Mouse (Mus musculus): ENCODE results near the gene Rhbdd2. TPM values are rescaled to one million over a fixed set of nuclear protein-coding genes. Genes with fewer than 3 reads are reported as not detected.

The Rhbdd2 gene
- polyA plus RNA-seq, 1 experiment from 2014 or later = 44.9 TPM

DNA sequence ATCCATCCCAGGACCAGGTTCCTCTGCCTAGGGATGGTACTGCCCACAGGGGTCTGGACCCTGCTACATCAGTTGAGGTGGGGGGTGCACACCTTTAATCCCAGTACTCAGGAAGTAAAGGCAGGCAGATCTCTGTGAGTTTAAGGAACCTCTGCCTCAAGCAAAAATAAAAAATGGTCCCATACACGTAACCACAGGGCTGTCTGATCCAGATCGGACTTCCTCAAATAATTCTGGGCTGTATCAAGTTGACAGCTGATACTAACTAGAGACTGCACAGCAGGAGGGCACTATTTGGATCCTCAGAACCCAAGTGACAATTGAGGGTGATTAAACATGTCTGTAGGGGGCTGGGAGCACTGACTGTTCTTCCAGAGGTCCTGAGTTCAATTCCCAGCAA lies 44.8 kb downstream of the Rhbdd2 start:
- H3K9me3 ChIP-seq (replicated peaks; ENCODE audit: control insufficient read depth, low read length) = no peaks in the 10 kb centered on the region
- no peak overlapping the region for H3K9ac ChIP-seq (ENCODE audit: low read depth, low read length)
- no peaks in the 10 kb centered on the region for H3K4me1 ChIP-seq (ENCODE audit: control insufficient read depth, insufficient read depth, low read length)
- H3K4me3 ChIP-seq (ENCODE audit: low read depth, low read length) = no peak overlapping the region
- no peaks in the 10 kb centered on the region for H3K36me3 ChIP-seq (ENCODE audit: control insufficient read depth, insufficient read depth, low read length)
- 63% methylated on average over 2 of the region's 2 CpGs for WGBS (ENCODE audit: insufficient replicate concordance)
- no peaks in the 10 kb centered on the region for H3K27me3 ChIP-seq (ENCODE audit: control insufficient read depth, insufficient read depth, low read length)
- H3K27ac ChIP-seq (ENCODE audit: low read depth, low read length) = no peak overlapping the region
- no peak overlapping the region for H3K4me2 ChIP-seq
- no peak for ATAC-seq (replicated peaks; ENCODE audit: insufficient number of reproducible peaks, low FRiP score, low TSS enrichment)

DNA sequence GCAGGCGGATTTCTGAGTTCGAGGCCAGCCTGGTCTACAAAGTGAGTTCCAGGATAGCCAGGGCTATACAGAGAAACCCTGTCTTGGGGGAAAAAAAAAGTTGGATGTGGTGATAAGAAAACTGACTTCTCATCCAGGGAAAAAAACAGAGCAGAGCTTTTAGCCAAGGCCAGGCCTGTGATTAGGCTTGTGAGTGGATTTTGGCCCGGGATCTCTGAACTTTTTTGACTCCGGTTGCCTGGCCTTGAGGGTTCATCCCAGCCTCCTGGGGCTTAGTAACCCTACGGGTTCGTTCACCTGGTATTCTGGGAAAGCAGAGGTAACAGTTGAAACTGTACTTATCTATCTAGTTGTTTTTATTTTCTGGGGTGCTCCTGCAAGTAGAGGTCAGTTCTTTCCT lies 46.1 kb downstream of the Rhbdd2 start:
- ATAC-seq (replicated peaks; ENCODE audit: insufficient number of reproducible peaks, low FRiP score, low TSS enrichment) = no peak
- no peak overlapping the region for H3K27ac ChIP-seq (ENCODE audit: low read depth, low read length)
- H3K27me3 ChIP-seq (ENCODE audit: control insufficient read depth, insufficient read depth, low read length) = no peaks in the 10 kb centered on the region
- no peaks in the 10 kb centered on the region for H3K4me1 ChIP-seq (ENCODE audit: control insufficient read depth, insufficient read depth, low read length)
- no peak overlapping the region for H3K9ac ChIP-seq (ENCODE audit: low read depth, low read length)
- 86% methylated on average over 6 of the region's 6 CpGs for WGBS (ENCODE audit: insufficient replicate concordance)
- no peak overlapping the region for H3K4me2 ChIP-seq
- H3K36me3 ChIP-seq (ENCODE audit: control insufficient read depth, insufficient read depth, low read length) = no peaks in the 10 kb centered on the region
- H3K9me3 ChIP-seq (replicated peaks; ENCODE audit: control insufficient read depth, low read length) = no peaks in the 10 kb centered on the region
- no peak overlapping the region for H3K4me3 ChIP-seq (ENCODE audit: low read depth, low read length)

DNA sequence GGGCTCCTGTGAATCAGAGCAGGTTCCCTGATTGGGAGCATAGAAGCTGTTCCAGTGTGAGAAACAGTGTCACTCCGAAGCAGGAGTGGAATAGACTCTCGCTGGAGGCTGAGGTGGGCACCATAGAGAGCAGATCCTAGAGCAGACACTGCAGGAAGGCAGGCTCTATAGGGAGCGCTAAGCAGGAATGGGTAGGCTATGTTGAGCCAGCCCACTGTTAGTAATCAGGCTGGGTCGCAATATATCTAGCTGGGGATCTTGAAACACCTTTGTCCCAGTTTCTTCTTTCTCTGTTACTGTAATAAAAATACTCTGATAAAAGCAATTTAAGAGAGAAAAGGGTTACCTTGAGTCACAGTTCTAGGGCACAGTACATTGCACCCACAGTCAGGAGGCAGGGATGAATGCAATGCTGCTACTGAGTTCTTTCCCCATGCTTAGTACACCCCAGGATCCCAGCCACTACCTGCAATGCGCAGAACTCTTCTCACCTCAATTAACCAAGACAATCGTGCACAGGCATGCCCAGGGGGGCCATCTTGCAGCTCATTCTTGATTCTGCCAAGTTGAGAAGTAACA lies 48.6 kb downstream of the Rhbdd2 start:
- WGBS (ENCODE audit: insufficient replicate concordance) = 74% methylated on average over 6 of the region's 6 CpGs
- Histone ChIP-seq H3K4me2 (no peak overlapping the region), H3K4me1 (ENCODE audit: control insufficient read depth, insufficient read depth, low read length) (no peaks in the 10 kb centered on the region), H3K27me3 (ENCODE audit: control insufficient read depth, insufficient read depth, low read length) (no peaks in the 10 kb centered on the region), H3K9me3 (replicated peaks; ENCODE audit: control insufficient read depth, low read length) (no peaks in the 10 kb centered on the region), H3K4me3 (ENCODE audit: low read depth, low read length) (no peak overlapping the region), H3K9ac (ENCODE audit: low read depth, low read length) (no peak overlapping the region), H3K27ac (ENCODE audit: low read depth, low read length) (no peak overlapping the region), H3K36me3 (ENCODE audit: control insufficient read depth, insufficient read depth, low read length) (no peaks in the 10 kb centered on the region)
- ATAC-seq (replicated peaks; ENCODE audit: insufficient number of reproducible peaks, low FRiP score, low TSS enrichment) = no peak

DNA sequence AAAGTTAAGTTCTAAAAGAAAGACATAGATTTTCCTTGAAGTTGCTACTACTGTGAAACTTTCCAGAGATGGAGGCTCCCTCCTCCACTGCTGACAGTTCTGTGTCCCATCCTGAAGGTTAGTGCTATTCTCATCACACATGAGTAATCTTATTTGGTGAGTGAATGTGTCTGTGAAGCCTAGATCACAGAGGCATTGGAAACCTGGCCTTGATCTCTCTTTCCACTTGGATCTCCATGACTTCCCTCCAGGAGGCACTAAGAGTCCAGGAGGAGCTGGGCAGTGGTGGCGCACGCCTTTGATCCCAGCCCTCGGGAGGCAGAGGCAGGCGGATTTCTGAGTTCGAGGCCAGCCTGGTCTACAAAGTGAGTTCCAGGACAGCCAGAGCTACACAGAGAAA lies 49.6 kb downstream of the Rhbdd2 start:
- Histone ChIP-seq H3K27me3 (ENCODE audit: control insufficient read depth, insufficient read depth, low read length) (no peaks in the 10 kb centered on the region), H3K9ac (ENCODE audit: low read depth, low read length) (no peak overlapping the region), H3K36me3 (ENCODE audit: control insufficient read depth, insufficient read depth, low read length) (no peaks in the 10 kb centered on the region), H3K9me3 (replicated peaks; ENCODE audit: control insufficient read depth, low read length) (no peaks in the 10 kb centered on the region), H3K4me2 (no peak overlapping the region), H3K27ac (ENCODE audit: low read depth, low read length) (no peak overlapping the region), H3K4me1 (ENCODE audit: control insufficient read depth, insufficient read depth, low read length) (no peaks in the 10 kb centered on the region), H3K4me3 (ENCODE audit: low read depth, low read length) (no peak overlapping the region)
- WGBS (ENCODE audit: insufficient replicate concordance) = 86% methylated on average over 5 of the region's 5 CpGs
- no peak for ATAC-seq (replicated peaks; ENCODE audit: insufficient number of reproducible peaks, low FRiP score, low TSS enrichment)

DNA sequence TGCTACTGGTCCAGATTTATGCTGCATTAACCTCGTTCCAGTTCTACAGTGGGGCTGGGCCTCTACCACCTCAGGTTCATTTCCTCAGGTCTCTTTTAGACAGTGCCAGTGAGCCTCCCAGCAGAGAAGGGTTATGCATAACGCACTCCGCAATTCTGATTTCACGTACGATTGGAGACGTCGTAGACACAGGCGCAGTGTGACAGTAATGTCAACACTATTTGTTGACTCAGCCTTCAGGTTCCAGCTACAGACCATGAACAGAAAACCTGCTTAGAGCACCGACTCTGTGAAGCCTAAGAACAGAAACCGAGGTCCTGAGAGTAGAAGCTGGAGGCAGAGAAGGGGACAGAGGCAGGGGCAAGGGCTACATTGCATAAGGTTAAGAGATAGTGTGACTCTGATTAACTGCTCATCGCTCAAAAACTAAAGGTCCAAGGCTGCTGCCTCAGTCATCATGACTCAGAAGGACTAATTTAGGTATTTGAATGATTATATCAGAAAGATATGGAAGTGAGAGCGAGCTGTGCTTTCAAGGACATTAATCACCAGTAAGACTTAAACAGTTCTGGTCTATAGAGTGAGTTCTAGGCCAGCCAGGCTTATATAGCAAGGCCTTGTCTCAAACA lies 50.6 kb downstream of the Rhbdd2 start:
- no peak for ATAC-seq (replicated peaks; ENCODE audit: insufficient number of reproducible peaks, low FRiP score, low TSS enrichment)
- Histone ChIP-seq H3K4me3 (ENCODE audit: low read depth, low read length) (no peak overlapping the region), H3K9ac (ENCODE audit: low read depth, low read length) (no peak overlapping the region), H3K9me3 (replicated peaks; ENCODE audit: control insufficient read depth, low read length) (no peaks in the 10 kb centered on the region), H3K4me1 (ENCODE audit: control insufficient read depth, insufficient read depth, low read length) (peaks cover 3% of the 10 kb centered on the region; the same call in 1 of the 2 replicates), H3K36me3 (ENCODE audit: control insufficient read depth, insufficient read depth, low read length) (no peaks in the 10 kb centered on the region), H3K4me2 (no peak overlapping the region), H3K27ac (ENCODE audit: low read depth, low read length) (no peak overlapping the region), H3K27me3 (ENCODE audit: control insufficient read depth, insufficient read depth, low read length) (no peaks in the 10 kb centered on the region)
- 70% methylated on average over 12 of the region's 12 CpGs for WGBS (ENCODE audit: insufficient replicate concordance)

DNA sequence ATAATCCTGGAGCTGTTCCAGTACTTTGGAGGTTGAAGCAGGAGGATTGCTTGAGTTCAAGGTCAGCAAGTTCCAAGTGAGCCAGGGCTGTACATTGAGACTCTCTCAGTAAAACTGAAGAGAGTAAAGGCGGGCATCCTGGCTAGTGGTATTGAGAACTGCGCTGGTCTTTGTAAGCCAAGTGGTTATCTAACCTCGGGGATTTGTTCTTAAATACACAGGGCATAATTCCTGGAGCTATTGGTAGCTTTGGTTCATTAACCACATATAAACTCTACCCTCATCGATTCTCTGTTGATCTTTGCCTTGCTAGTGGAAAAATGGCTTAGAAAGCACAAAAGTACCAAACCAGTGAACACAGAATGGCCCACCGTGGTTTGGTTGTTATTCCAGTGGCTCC lies 58.0 kb downstream of the Rhbdd2 start:
- peaks cover 15% of the 10 kb centered on the region for H3K4me1 ChIP-seq (ENCODE audit: control insufficient read depth, insufficient read depth, low read length)
- peak overlapping the region; percentile 85; the same call in 1 of the 2 replicates for H3K4me3 ChIP-seq (ENCODE audit: low read depth, low read length)
- WGBS (ENCODE audit: insufficient replicate concordance) = 85% methylated on average over 5 of the region's 5 CpGs
- H3K27ac ChIP-seq (ENCODE audit: low read depth, low read length) = no peak overlapping the region
- no peaks in the 10 kb centered on the region for H3K9me3 ChIP-seq (replicated peaks; ENCODE audit: control insufficient read depth, low read length)
- peak overlapping the region; percentile 87; the same call in 1 of the 2 replicates for H3K9ac ChIP-seq (ENCODE audit: low read depth, low read length)
- H3K4me2 ChIP-seq = peak overlapping the region; percentile 97
- H3K27me3 ChIP-seq (ENCODE audit: control insufficient read depth, insufficient read depth, low read length) = no peaks in the 10 kb centered on the region
- no peak for ATAC-seq (replicated peaks; ENCODE audit: insufficient number of reproducible peaks, low FRiP score, low TSS enrichment)
- H3K36me3 ChIP-seq (ENCODE audit: control insufficient read depth, insufficient read depth, low read length) = no peaks in the 10 kb centered on the region

DNA sequence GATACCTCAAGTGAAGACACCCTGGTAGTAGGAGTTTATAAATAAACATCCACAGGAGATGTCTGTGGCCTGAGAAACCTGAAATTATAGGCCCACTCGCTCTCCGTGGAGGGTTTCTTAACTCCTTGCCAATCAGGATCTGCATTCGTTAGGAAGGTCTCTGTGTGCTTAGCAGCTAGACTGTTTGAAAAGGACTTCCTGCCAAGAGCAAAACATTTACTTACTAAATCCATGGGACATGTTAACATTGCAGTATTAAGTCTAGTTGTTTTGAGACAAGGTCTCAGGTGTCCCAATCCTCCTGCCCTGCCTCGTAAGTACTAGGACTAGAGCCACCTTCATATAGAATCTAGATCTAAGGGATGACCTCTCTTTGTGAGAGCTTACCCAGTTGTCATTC lies 58.8 kb downstream of the Rhbdd2 start:
- WGBS (ENCODE audit: insufficient replicate concordance) = 79% methylated on average over 4 of the region's 4 CpGs
- Histone ChIP-seq H3K4me2 (no peak overlapping the region), H3K36me3 (ENCODE audit: control insufficient read depth, insufficient read depth, low read length) (no peaks in the 10 kb centered on the region)

DNA sequence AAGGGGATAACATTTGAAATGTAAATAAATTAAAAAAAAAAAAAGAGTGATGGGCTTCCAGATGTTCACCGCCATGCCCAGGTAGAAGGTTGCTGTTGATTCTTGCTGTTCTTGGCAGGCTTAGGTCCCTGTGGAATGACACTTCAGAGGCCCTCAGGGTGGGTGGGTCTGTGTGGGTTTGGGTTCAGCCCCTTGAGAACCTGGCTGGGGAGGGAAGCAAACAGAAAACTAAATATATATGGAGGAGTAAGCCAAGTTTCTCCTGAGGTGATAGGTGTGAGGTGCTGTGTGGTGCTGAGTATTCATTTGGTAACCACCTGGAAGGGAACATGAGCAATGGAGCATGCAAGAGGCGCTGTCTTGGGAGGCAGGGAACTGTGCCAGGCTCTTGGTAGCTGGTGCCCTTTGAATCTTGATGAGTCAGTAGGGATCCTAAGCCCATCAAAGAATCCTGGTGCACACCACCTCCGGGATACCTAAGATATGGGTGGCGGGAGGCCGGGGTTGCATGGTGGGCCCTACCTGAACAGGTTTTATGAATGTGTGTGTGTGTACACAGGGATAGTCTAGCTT lies 60.9 kb downstream of the Rhbdd2 start:
- Histone ChIP-seq H3K9ac (ENCODE audit: low read depth, low read length) (no peak overlapping the region), H3K9me3 (replicated peaks; ENCODE audit: control insufficient read depth, low read length) (no peaks in the 10 kb centered on the region), H3K27me3 (ENCODE audit: control insufficient read depth, insufficient read depth, low read length) (no peaks in the 10 kb centered on the region), H3K4me1 (ENCODE audit: control insufficient read depth, insufficient read depth, low read length) (peaks cover 12% of the 10 kb centered on the region), H3K4me2 (no peak overlapping the region), H3K27ac (ENCODE audit: low read depth, low read length) (no peak overlapping the region), H3K36me3 (ENCODE audit: control insufficient read depth, insufficient read depth, low read length) (no peaks in the 10 kb centered on the region), H3K4me3 (ENCODE audit: low read depth, low read length) (no peak overlapping the region)
- no peak for ATAC-seq (replicated peaks; ENCODE audit: insufficient number of reproducible peaks, low FRiP score, low TSS enrichment)
- 93% methylated on average over 5 of the region's 5 CpGs for WGBS (ENCODE audit: insufficient replicate concordance)

More for the DNA sequence above, 58.8 kb downstream of the Rhbdd2 start:
- H3K27me3 ChIP-seq (ENCODE audit: control insufficient read depth, insufficient read depth, low read length) = no peaks in the 10 kb centered on the region
- peaks cover 15% of the 10 kb centered on the region for H3K4me1 ChIP-seq (ENCODE audit: control insufficient read depth, insufficient read depth, low read length)
- no peak overlapping the region for H3K9ac ChIP-seq (ENCODE audit: low read depth, low read length)
- ATAC-seq (replicated peaks; ENCODE audit: insufficient number of reproducible peaks, low FRiP score, low TSS enrichment) = no peak
- H3K4me3 ChIP-seq (ENCODE audit: low read depth, low read length) = no peak overlapping the region
- H3K9me3 ChIP-seq (replicated peaks; ENCODE audit: control insufficient read depth, low read length) = no peaks in the 10 kb centered on the region
- no peak overlapping the region for H3K27ac ChIP-seq (ENCODE audit: low read depth, low read length)

Measured in heart, embryonic 11.5 days (tissue).